Mouse (Mus musculus): ENCODE results near the gene Ugt1a9. TPM values are rescaled to one million over a fixed set of nuclear protein-coding genes. Genes with fewer than 3 reads are reported as not detected.
A peak's percentile ranks its signal among the peaks of the same experiment; 100 is the strongest.
"Not testable (repeated sequence)": the region's sequence is repeated elsewhere in the genome, so short reads cannot be mapped to it uniquely, and the experiment has no call there.

The Ugt1a9 gene
- total RNA-seq (2018; cell fraction: chromatin; rRNA removed), result not detected
- total RNA-seq (2018; cell fraction: cytosol; rRNA removed), result under 1 TPM in 1 of 26 experiments, not detected in 25; 0.05 TPM
- total RNA-seq (2018; cell fraction: nucleus; rRNA removed), result not detected
- 0.10 TPM in 1 of 3 replicates, not detected in the others for polyA plus RNA-seq (2018)

GRCm38 (mm10) chr1:88070495-88070894, at the start of gene Ugt1a9:
TSS of gene Ugt1a9 (plus strand) at chr1:88070800.
- Histone ChIP-seq H3K4me3 (ENCODE audit: inconsistent target) (no peak within 1 kb of the TSS), H3K79me2 (ENCODE audit: inconsistent target) (no peaks in the 10 kb centered on the region), H3K36me3 (ENCODE audit: inconsistent target) (no peaks in the 10 kb centered on the region), H3K27ac (no peak within 1 kb of the TSS)
- whole genome bisulfite sequencing (ENCODE audit: missing documents), result 100% methylated on average over 2 of the region's 2 CpGs

- WGBS (ENCODE audit: missing documents), result 88% methylated on average over 3 of the region's 3 CpGs
- not testable (repeated sequence) for H3K27ac ChIP-seq; H3K36me3 ChIP-seq (ENCODE audit: inconsistent target); H3K4me3 ChIP-seq (ENCODE audit: inconsistent target); H3K79me2 ChIP-seq (ENCODE audit: inconsistent target)
These were observed 45.4 kb upstream of the Ugt1a9 start for GRCm38 (mm10) chr1:88025244-88025643.

- WGBS (ENCODE audit: missing documents), result no CpG with 5 or more reads among the region's 2 CpGs
- not testable (repeated sequence) for H3K4me3 ChIP-seq (ENCODE audit: inconsistent target); H3K36me3 ChIP-seq (ENCODE audit: inconsistent target); H3K79me2 ChIP-seq (ENCODE audit: inconsistent target); H3K27ac ChIP-seq
These were observed 27.6 kb upstream of the Ugt1a9 start for GRCm38 (mm10) chr1:88043044-88043443.

GRCm38 (mm10) chr1:88044832-88045437, 25.7 kb upstream of the Ugt1a9 start:
- not testable (repeated sequence) for H3K27ac ChIP-seq; H3K4me3 ChIP-seq (ENCODE audit: inconsistent target); H3K36me3 ChIP-seq (ENCODE audit: inconsistent target); H3K79me2 ChIP-seq (ENCODE audit: inconsistent target)
- 100% methylated on average over 1 of the region's 5 CpGs for WGBS (ENCODE audit: missing documents)

GRCm38 (mm10) chr1:88047408-88047807, 23.2 kb upstream of the Ugt1a9 start:
- H3K27ac ChIP-seq; H3K79me2 ChIP-seq (ENCODE audit: inconsistent target); H3K36me3 ChIP-seq (ENCODE audit: inconsistent target); H3K4me3 ChIP-seq (ENCODE audit: inconsistent target): not testable (repeated sequence)
- 74% methylated on average over 2 of the region's 2 CpGs for WGBS (ENCODE audit: missing documents)

GRCm38 (mm10) chr1:88055088-88055487, 15.5 kb upstream of the Ugt1a9 start, which contains the start of gene Ugt1a10:
TSS of gene Ugt1a10 (plus strand) at chr1:88055388.
- Histone ChIP-seq H3K4me3 (ENCODE audit: inconsistent target) (no peak within 1 kb of the TSS), H3K27ac (no peak within 1 kb of the TSS), H3K36me3 (ENCODE audit: inconsistent target) (no peaks in the 10 kb centered on the region), H3K79me2 (ENCODE audit: inconsistent target) (no peaks in the 10 kb centered on the region)
- 100% methylated on average over 1 of the region's 1 CpGs for WGBS (ENCODE audit: missing documents)

- H3K79me2 ChIP-seq (ENCODE audit: inconsistent target); H3K36me3 ChIP-seq (ENCODE audit: inconsistent target); H3K27ac ChIP-seq; H3K4me3 ChIP-seq (ENCODE audit: inconsistent target): not testable (repeated sequence)
- no CpG with 5 or more reads among the region's 2 CpGs for WGBS (ENCODE audit: missing documents)
These were observed 4.0 kb upstream of the Ugt1a9 start for GRCm38 (mm10) chr1:88066472-88067102.

GRCm38 (mm10) chr1:88070902-88071301, 302 bp downstream of the Ugt1a9 start:
- H3K36me3 ChIP-seq (ENCODE audit: inconsistent target), result no peaks in the 10 kb centered on the region
- H3K4me3 ChIP-seq (ENCODE audit: inconsistent target), result no peak overlapping the region
- 94% methylated on average over 4 of the region's 4 CpGs for WGBS (ENCODE audit: missing documents)
- H3K27ac ChIP-seq, result no peak overlapping the region
- no peaks in the 10 kb centered on the region for H3K79me2 ChIP-seq (ENCODE audit: inconsistent target)

GRCm38 (mm10) chr1:88074471-88074870, 3.9 kb downstream of the Ugt1a9 start:
- WGBS (ENCODE audit: missing documents), result 100% methylated on average over 2 of the region's 2 CpGs

GRCm38 (mm10) chr1:88077128-88077527, 6.5 kb downstream of the Ugt1a9 start:
- WGBS (ENCODE audit: missing documents), result 33% methylated on average over 1 of the region's 1 CpGs
- no peaks in the 10 kb centered on the region for H3K79me2 ChIP-seq (ENCODE audit: inconsistent target)
- no peak overlapping the region for H3K4me3 ChIP-seq (ENCODE audit: inconsistent target)
- peak overlapping the region; percentile 35 for H3K27ac ChIP-seq
- H3K36me3 ChIP-seq (ENCODE audit: inconsistent target), result no peaks in the 10 kb centered on the region

More at GRCm38 (mm10) chr1:88074471-88074870, 3.9 kb downstream of the Ugt1a9 start:
- no peaks in the 10 kb centered on the region for H3K36me3 ChIP-seq (ENCODE audit: inconsistent target)
- H3K4me3 ChIP-seq (ENCODE audit: inconsistent target), result no peak overlapping the region
- H3K27ac ChIP-seq, result no peak overlapping the region
- H3K79me2 ChIP-seq (ENCODE audit: inconsistent target), result no peaks in the 10 kb centered on the region

- H3K27ac ChIP-seq, result peak overlapping the region; percentile 48
- H3K4me3 ChIP-seq (ENCODE audit: inconsistent target), result no peak overlapping the region
- 0% methylated on average over 1 of the region's 1 CpGs for WGBS (ENCODE audit: missing documents)
- no peaks in the 10 kb centered on the region for H3K36me3 ChIP-seq (ENCODE audit: inconsistent target)
- H3K79me2 ChIP-seq (ENCODE audit: inconsistent target), result no peaks in the 10 kb centered on the region
These were observed 11.1 kb downstream of the Ugt1a9 start for GRCm38 (mm10) chr1:88081670-88082069.

- Histone ChIP-seq H3K36me3 (ENCODE audit: inconsistent target) (no peaks in the 10 kb centered on the region), H3K79me2 (ENCODE audit: inconsistent target) (no peaks in the 10 kb centered on the region), H3K4me3 (ENCODE audit: inconsistent target) (no peak overlapping the region), H3K27ac (no peak overlapping the region)
- WGBS (ENCODE audit: missing documents), result 89% methylated on average over 1 of the region's 1 CpGs
These were observed 15.5 kb downstream of the Ugt1a9 start for GRCm38 (mm10) chr1:88086125-88086524.

- Histone ChIP-seq H3K79me2 (ENCODE audit: inconsistent target) (no peaks in the 10 kb centered on the region), H3K27ac (no peak within 1 kb of the TSS), H3K36me3 (ENCODE audit: inconsistent target) (no peaks in the 10 kb centered on the region), H3K4me3 (ENCODE audit: inconsistent target) (no peak within 1 kb of the TSS)
- 97% methylated on average over 3 of the region's 3 CpGs for WGBS (ENCODE audit: missing documents)
These were observed 16.9 kb downstream of the Ugt1a9 start, which contains the start of gene Ugt1a8 for GRCm38 (mm10) chr1:88087513-88087912. TSS of gene Ugt1a8 (plus strand) at chr1:88087813.

GRCm38 (mm10) chr1:88092341-88092740, 21.7 kb downstream of the Ugt1a9 start:
- Histone ChIP-seq H3K4me3 (ENCODE audit: inconsistent target) (no peak overlapping the region), H3K79me2 (ENCODE audit: inconsistent target) (peaks cover 23% of the 10 kb centered on the region), H3K36me3 (ENCODE audit: inconsistent target) (no peaks in the 10 kb centered on the region), H3K27ac (0 out of 2 replicates have a peak overlapping the region, but pooled peaks have one; percentile 97)

- Histone ChIP-seq H3K79me2 (ENCODE audit: inconsistent target) (peaks cover 40% of the 10 kb centered on the region), H3K4me3 (ENCODE audit: inconsistent target) (peak overlapping the region; percentile 3; the same call in 1 of the 2 replicates), H3K27ac (peak overlapping the region; percentile 97)
- H3K36me3 ChIP-seq (ENCODE audit: inconsistent target), result not testable (repeated sequence)
- WGBS (ENCODE audit: missing documents), result 0% methylated on average over 3 of the region's 3 CpGs
These were observed 23.7 kb downstream of the Ugt1a9 start for GRCm38 (mm10) chr1:88094270-88094676.

Data from macrophage (primary cell).